Mouse (Mus musculus) layer of hippocampus, postnatal 36 days (tissue): ENCODE data around the gene Macrod2. TPM values are rescaled to one million over a fixed set of nuclear protein-coding genes. Genes with fewer than 3 reads are reported as not detected.

Experiments
- DNase-seq, 2 experiments: peaks; one replicate each; pipeline ENCODE4 v3.0.0; 2022
- total RNA-seq, 2 experiments: library from RNA; stranded (reverse); gene quantifications; 2 replicates each; pipeline ENCODE4 v1.2.3; 2021

Macrod2 gene
- total RNA-seq, 2 experiments from 2014 or later, result 52.1 to 53.7 TPM

GRCm38 (mm10) chr2:140592537-140593261, 197.6 kb downstream of the Macrod2 start:
- DNase-seq, result no peak

GRCm38 (mm10) chr2:140596906-140597305, 201.8 kb downstream of the Macrod2 start:
- no peak for DNase-seq

- DNase-seq, result no peak
Measured at GRCm38 (mm10) chr2:140615451-140615850, 220.3 kb downstream of the Macrod2 start.

GRCm38 (mm10) chr2:140621730-140622337, 226.7 kb downstream of the Macrod2 start:
- DNase-seq, result no peak

- DNase-seq, result no peak
Measured at GRCm38 (mm10) chr2:140653481-140653880, 258.4 kb downstream of the Macrod2 start.

GRCm38 (mm10) chr2:140653978-140654377, 258.9 kb downstream of the Macrod2 start:
- DNase-seq, result no peak

- no peak for DNase-seq
Measured at GRCm38 (mm10) chr2:140662673-140663072, 267.6 kb downstream of the Macrod2 start.

GRCm38 (mm10) chr2:140664381-140664780, 269.3 kb downstream of the Macrod2 start:
- no peak for DNase-seq

- no peak for DNase-seq
Measured at GRCm38 (mm10) chr2:140666846-140667245, 271.7 kb downstream of the Macrod2 start.

GRCm38 (mm10) chr2:140667261-140668047, 272.3 kb downstream of the Macrod2 start:
- no peak for DNase-seq

- DNase-seq, result peak; percentile 74 to 78
Measured at GRCm38 (mm10) chr2:140668311-140668710, 273.2 kb downstream of the Macrod2 start.

- DNase-seq, result no peak
Measured at GRCm38 (mm10) chr2:140669081-140669480, 274.0 kb downstream of the Macrod2 start.

GRCm38 (mm10) chr2:140669786-140670185, 274.7 kb downstream of the Macrod2 start:
- DNase-seq, result no peak

- peak; percentile 66 to 68 for DNase-seq
Measured at GRCm38 (mm10) chr2:140670457-140670856, 275.3 kb downstream of the Macrod2 start.

- peak; percentile 85 to 88 for DNase-seq
Measured at GRCm38 (mm10) chr2:140670963-140671702, 276.0 kb downstream of the Macrod2 start, which contains the start of gene Flrt3. Flrt3 (minus strand) TSS chr2:140671469.

- no peak for DNase-seq
Measured at GRCm38 (mm10) chr2:140673466-140673865, 278.4 kb downstream of the Macrod2 start.

GRCm38 (mm10) chr2:140676728-140677127, 281.6 kb downstream of the Macrod2 start:
- no peak for DNase-seq

- no peak for DNase-seq
Measured at GRCm38 (mm10) chr2:140690906-140691305, 295.8 kb downstream of the Macrod2 start.

- DNase-seq, result no peak
Measured at GRCm38 (mm10) chr2:140691403-140691802, 296.3 kb downstream of the Macrod2 start.

GRCm38 (mm10) chr2:140692461-140692860, 297.4 kb downstream of the Macrod2 start:
- DNase-seq, result no peak

GRCm38 (mm10) chr2:140693845-140694244, 298.7 kb downstream of the Macrod2 start:
- no peak for DNase-seq

GRCm38 (mm10) chr2:140698585-140698984, 303.5 kb downstream of the Macrod2 start:
- no peak for DNase-seq
